Comparison of ENCODE assay signal across 9 mouse cellular contexts in the genomic region with DNA sequence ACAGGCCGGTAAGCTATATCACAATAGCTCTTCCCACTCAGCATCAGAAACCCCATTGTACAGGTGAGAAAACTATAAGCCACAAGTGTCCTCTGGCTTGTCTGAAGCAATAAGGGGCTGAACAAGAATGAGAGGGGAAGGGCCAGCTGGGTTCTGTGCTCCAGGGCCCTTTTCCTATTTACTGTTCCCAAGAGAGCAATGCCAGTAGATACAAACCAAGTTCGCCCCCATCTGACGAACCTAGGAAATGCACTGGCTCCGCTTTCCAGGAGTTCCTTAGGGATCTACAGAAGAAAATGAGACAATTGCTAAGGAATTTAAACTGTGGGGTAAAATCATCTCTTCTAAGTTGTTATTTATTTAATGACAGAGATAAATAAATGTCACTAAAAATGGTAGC. TPM values are rescaled to one million over a fixed set of nuclear protein-coding genes. Genes with fewer than 3 reads are reported as not detected.
DNase-seq lines count a peak whose midpoint lies in the region; ATAC-seq and TF ChIP-seq lines count a peak whose summit lies in the region.
"Had no signal": no experiment of that assay in that cellular context is flagged by ENCODE, and none has a peak within 500 bp of the region (broad histone marks: within the 10 kb centered on the region; RNA-seq: fewer than 3 reads in every experiment).

No protein-coding gene starts in this region.

- H3K4me2 ChIP-seq in midbrain, embryonic 15.5 days: no peak overlapping the region
- H3K4me2 ChIP-seq: embryonic facial prominence, embryonic 12.5 days had no signal

- TF ChIP-seq CTCF in bone marrow macrophage, adult 2 months (IDR thresholded peaks at IDR 0.05; ENCODE audit: low read depth, low read length): peak; percentile 41; the same call in 1 of the 2 replicates
- TF ChIP-seq CTCF in lung, adult 2 months (IDR thresholded peaks at IDR 0.05; ENCODE audit: insufficient read depth, low read length): peak; percentile 35; the same call in 1 of the 2 replicates

- no peaks in the 10 kb centered on the region for H3K9me3 ChIP-seq in midbrain, embryonic 10.5 days (replicated peaks)
- H3K9me3 ChIP-seq in midbrain, embryonic 15.5 days: no peaks in the 10 kb centered on the region
- H3K9me3 ChIP-seq: embryonic facial prominence, embryonic 12.5 days had no signal

- TF ChIP-seq POLR2A in bone marrow macrophage, adult 2 months (IDR thresholded peaks at IDR 0.05; ENCODE audit: borderline replicate concordance, low read depth, low read length): no peak
- no peak for TF ChIP-seq POLR2A in lung, adult 2 months (IDR thresholded peaks at IDR 0.05; ENCODE audit: borderline replicate concordance, extremely low read depth, low read depth, low read length)

- no peak overlapping the region for H3K9ac ChIP-seq in midbrain, embryonic 15.5 days
- H3K9ac ChIP-seq: embryonic facial prominence, embryonic 12.5 days had no signal

- 37% methylated on average over 4 of the region's 4 CpGs for WGBS in midbrain, embryonic 10.5 days
- 32% methylated on average over 4 of the region's 4 CpGs for WGBS in midbrain, embryonic 15.5 days
- 34% methylated on average over 4 of the region's 4 CpGs for WGBS in lung, adult 2 months

- no peak overlapping the region for H3K27ac ChIP-seq in midbrain, embryonic 10.5 days (replicated peaks)
- no peak overlapping the region for H3K27ac ChIP-seq in midbrain, embryonic 15.5 days
- H3K27ac ChIP-seq in bone marrow macrophage, adult 2 months (ENCODE audit: insufficient read depth, low read depth, low read length): no peak overlapping the region
- H3K27ac ChIP-seq: embryonic facial prominence, embryonic 12.5 days had no signal

- ATAC-seq in midbrain, embryonic 15.5 days (replicated peaks): no peak
- no peak for ATAC-seq in megakaryocyte-erythroid progenitor cell, adult 5-6 weeks (replicated peaks; ENCODE audit: low FRiP score, low TSS enrichment, poor library complexity, severe bottlenecking)

- peaks cover 7% of the 10 kb centered on the region for H3K4me1 ChIP-seq in midbrain, embryonic 10.5 days
- no peaks in the 10 kb centered on the region for H3K4me1 ChIP-seq in midbrain, embryonic 15.5 days
- no peaks in the 10 kb centered on the region for H3K4me1 ChIP-seq in bone marrow macrophage, adult 2 months (ENCODE audit: control insufficient read depth, insufficient read depth, low read length)
- H3K4me1 ChIP-seq in lung, adult 2 months (ENCODE audit: control insufficient read depth, insufficient read depth, low read length): no peaks in the 10 kb centered on the region

- no peaks in the 10 kb centered on the region for H3K27me3 ChIP-seq in midbrain, embryonic 10.5 days (ENCODE audit: low read depth, poor library complexity, severe bottlenecking)
- H3K27me3 ChIP-seq in midbrain, embryonic 15.5 days (replicated peaks): no peaks in the 10 kb centered on the region
- H3K27me3 ChIP-seq: embryonic facial prominence, embryonic 12.5 days had no signal

- no peak overlapping the region for H3K4me3 ChIP-seq in midbrain, embryonic 10.5 days
- no peak overlapping the region for H3K4me3 ChIP-seq in midbrain, embryonic 15.5 days
- no peak overlapping the region for H3K4me3 ChIP-seq in bone marrow macrophage, adult 2 months (ENCODE audit: insufficient read depth, low read length)
- H3K4me3 ChIP-seq in lung, adult 2 months (replicated peaks; ENCODE audit: extremely low read depth, low read depth, low read length): no peak overlapping the region
- H3K4me3 ChIP-seq: embryonic facial prominence, embryonic 12.5 days had no signal

- no peaks in the 10 kb centered on the region for H3K36me3 ChIP-seq in midbrain, embryonic 10.5 days
- H3K36me3 ChIP-seq in midbrain, embryonic 15.5 days (replicated peaks): no peaks in the 10 kb centered on the region
- H3K36me3 ChIP-seq: embryonic facial prominence, embryonic 12.5 days had no signal

- peak; percentile 55 for DNase-seq in midbrain, embryonic 10.5 days (ENCODE audit: low spot score)
- peak; percentile 73 for DNase-seq in gastrocnemius, postnatal 10 days
- peak; percentile 78 to 88 for DNase-seq in kidney, postnatal 36 days
- peak; percentile 47 for DNase-seq in lung, adult 2 months
- DNase-seq in telencephalon, adult 2 months (ENCODE audit: low read depth, low spot score): peak; percentile 21

RNA-seq across cellular contexts. Expression of a gene that starts 38.2 kb away (rescaled TPM):
- polyA plus RNA-seq in midbrain, embryonic 10.5 days (2016; fragmentation: Nextera tagmentation; extraction: Ambion mirVana): 546 and 576 TPM in 2 replicates
- polyA plus RNA-seq in midbrain, embryonic 15.5 days (2015; fragmentation: Nextera tagmentation; extraction: Ambion mirVana): 353 and 354 TPM in 2 replicates
- polyA plus RNA-seq in bone marrow macrophage, adult 2 months (2012; ENCODE audit: insufficient read depth, insufficient read length, missing spikeins): 54.2 and 56.0 TPM in 2 replicates
- total RNA-seq in gastrocnemius, postnatal 10 days (2021): 100 to 1,000 TPM; 188 to 208 TPM
- 403 and 957 TPM in 2 replicates for polyA plus RNA-seq in lung, adult 2 months (2012; rRNA removed)
- 104 and 114 TPM in 2 replicates for total RNA-seq in megakaryocyte-erythroid progenitor cell, adult 5-6 weeks (2014; fragmentation: Nextera tagmentation)
- total RNA-seq in megakaryocyte-erythroid progenitor cell, adult 5-6 weeks (2017): 142 and 160 TPM in 2 replicates

Comparison
In these comparisons a context has a peak if more than half of its experiments do, and no peak if none do; other contexts are left out.
1. DNase-seq: peak in every context shown above with its lines; median percentile 83 in kidney, postnatal 36 days; 73 in gastrocnemius, postnatal 10 days; 55 in midbrain, embryonic 10.5 days; 47 in lung, adult 2 months; 21 in telencephalon, adult 2 months.